Comparison of ENCODE assay signal across 8 mouse cellular contexts in genomic region chr9:57262795-57263684, GRCm38 (mm10). TPM values are rescaled to one million over a fixed set of nuclear protein-coding genes. Genes with fewer than 3 reads are reported as not detected.
DNase-seq lines count a peak whose midpoint lies in the region; ATAC-seq and TF ChIP-seq lines count a peak whose summit lies in the region.

No protein-coding gene starts in this region.

- no peak for TF ChIP-seq CTCF in cortical plate, adult 2 months (IDR thresholded peaks at IDR 0.05; ENCODE audit: extremely low read depth, insufficient read depth, low read length)
- TF ChIP-seq CTCF in midbrain, postnatal 0 days (IDR thresholded peaks at IDR 0.05), result no peak

- no peak for ATAC-seq in kidney, embryonic 16.5 days (ENCODE audit: low FRiP score, low TSS enrichment)
- ATAC-seq in inflammation-experienced regulatory T-cells, adult 6 months, result peak; percentile 13
- ATAC-seq in midbrain, postnatal 0 days (ENCODE audit: low FRiP score), result no peak

- H3K36me3 ChIP-seq in kidney, embryonic 16.5 days (ENCODE audit: insufficient read depth, low read length), result peaks cover 11% of the 10 kb centered on the region
- peaks cover 1% of the 10 kb centered on the region; the same call in 1 of the 2 replicates for H3K36me3 ChIP-seq in midbrain, postnatal 0 days (ENCODE audit: insufficient read depth, low read length)

- no peak for DNase-seq in kidney, adult 18-20 months
- no peak for DNase-seq in midbrain, postnatal 0 days (ENCODE audit: low spot score)
- DNase-seq in left cerebral cortex, adult 8-10 months (ENCODE audit: low spot score in 2 of 2), result no peak
- no peak for DNase-seq in left cerebral cortex, postnatal 4 days
- DNase-seq in layer of hippocampus, postnatal 25 days (ENCODE audit: extremely low spot score in 1 of 2, low spot score in 1 of 2), result no peak

- peak overlapping the region; percentile 79 for H3K4me3 ChIP-seq in kidney, embryonic 16.5 days (ENCODE audit: low read length)
- H3K4me3 ChIP-seq in cortical plate, adult 2 months (ENCODE audit: insufficient read depth, low read length), result peak overlapping the region; percentile 52
- peak overlapping the region; percentile 71 for H3K4me3 ChIP-seq in midbrain, postnatal 0 days (ENCODE audit: low read depth, low read length)

- 50% methylated on average over 13 of the region's 13 CpGs for WGBS in kidney, embryonic 16.5 days
- 54% methylated on average over 13 of the region's 13 CpGs for WGBS in midbrain, postnatal 0 days

- H3K4me2 ChIP-seq in kidney, embryonic 16.5 days (replicated peaks; ENCODE audit: low read depth, low read length), result peak overlapping the region; percentile 93
- peak overlapping the region; percentile 98 for H3K4me2 ChIP-seq in midbrain, postnatal 0 days (ENCODE audit: low read depth, low read length, poor library complexity, severe bottlenecking)

- TF ChIP-seq POLR2A in cortical plate, adult 2 months (IDR thresholded peaks at IDR 0.05; ENCODE audit: extremely low read depth, insufficient read depth, low read length), result no peak

- peak overlapping the region; percentile 88 for H3K9ac ChIP-seq in kidney, embryonic 16.5 days (replicated peaks; ENCODE audit: low read length)
- peak overlapping the region; percentile 74; the same call in 1 of the 2 replicates for H3K9ac ChIP-seq in midbrain, postnatal 0 days (replicated peaks; ENCODE audit: low read length, poor library complexity, severe bottlenecking)

- H3K9me3 ChIP-seq in kidney, embryonic 16.5 days (ENCODE audit: low read length), result no peaks in the 10 kb centered on the region
- H3K9me3 ChIP-seq in midbrain, postnatal 0 days (ENCODE audit: low read length), result no peaks in the 10 kb centered on the region

- H3K27ac ChIP-seq in kidney, embryonic 16.5 days (ENCODE audit: low read length), result no peak overlapping the region
- no peak overlapping the region; the same call in 1 of the 2 replicates for H3K27ac ChIP-seq in cortical plate, adult 2 months (ENCODE audit: insufficient read depth, low read length)
- no peak overlapping the region for H3K27ac ChIP-seq in midbrain, postnatal 0 days (ENCODE audit: low read depth, low read length)

- H3K4me1 ChIP-seq in kidney, embryonic 16.5 days (ENCODE audit: insufficient read depth, low read length), result peaks cover 21% of the 10 kb centered on the region
- peaks cover 2% of the 10 kb centered on the region; the same call in 1 of the 2 replicates for H3K4me1 ChIP-seq in cortical plate, adult 2 months (ENCODE audit: control insufficient read depth, insufficient read depth, low read length)
- H3K4me1 ChIP-seq in midbrain, postnatal 0 days (ENCODE audit: insufficient read depth, low read length), result 0 out of 2 replicates have a peak, but pooled peaks cover 4% of the 10 kb centered on the region

- no peaks in the 10 kb centered on the region for H3K27me3 ChIP-seq in kidney, embryonic 16.5 days (ENCODE audit: insufficient read depth, low read length)
- no peaks in the 10 kb centered on the region for H3K27me3 ChIP-seq in midbrain, postnatal 0 days (ENCODE audit: insufficient read depth, low read length)

- intact Hi-C loops in left cerebral cortex, postnatal 4 days (cut with DNase I), result no loop called here

RNA-seq across cellular contexts. Expression of gene 1700017B05Rik, which starts 0.6 kb away (rescaled TPM):
- polyA plus RNA-seq in kidney, embryonic 16.5 days (2015; fragmentation: Nextera tagmentation; extraction: Ambion mirVana), result 23.0 and 26.3 TPM in 2 replicates
- polyA plus RNA-seq in cortical plate, adult 2 months (2012; rRNA removed), result 4.1 and 4.7 TPM in 2 replicates
- polyA plus RNA-seq in inflammation-experienced regulatory T-cells, adult 6 months (2017; shearing (Covaris generic)), result 10 to 100 TPM; 15.1 to 27.5 (median 19.5) TPM
- 10.9 and 13.0 TPM in 2 replicates for total RNA-seq in midbrain, postnatal 0 days (2014; rRNA removed)
- polyA plus RNA-seq in midbrain, postnatal 0 days (2015; fragmentation: Nextera tagmentation; extraction: Ambion mirVana), result 4.5 and 5.0 TPM in 2 replicates
- 10 to 100 TPM; 20.6 to 28.5 (median 23.4) TPM for total RNA-seq in left cerebral cortex, adult 8-10 months (2022)
- total RNA-seq in left cerebral cortex, postnatal 4 days (2021), result 10 to 100 TPM; 10.3 to 11.3 TPM
- total RNA-seq in layer of hippocampus, postnatal 25 days (2021), result 10 to 100 TPM; 27.1 to 28.9 TPM

RNA-seq across cellular contexts. Expression of gene Trcg1, which starts 26.7 kb away (rescaled TPM):
- not detected in 2 replicates for polyA plus RNA-seq in kidney, embryonic 16.5 days (2015; fragmentation: Nextera tagmentation; extraction: Ambion mirVana)
- not detected in 2 replicates for polyA plus RNA-seq in cortical plate, adult 2 months (2012; rRNA removed)
- polyA plus RNA-seq in inflammation-experienced regulatory T-cells, adult 6 months (2017; shearing (Covaris generic)), result not detected
- not detected in 2 replicates for total RNA-seq in midbrain, postnatal 0 days (2014; rRNA removed)
- not detected in 2 replicates for polyA plus RNA-seq in midbrain, postnatal 0 days (2015; fragmentation: Nextera tagmentation; extraction: Ambion mirVana)
- not detected for total RNA-seq in left cerebral cortex, adult 8-10 months (2022)
- total RNA-seq in left cerebral cortex, postnatal 4 days (2021), result not detected
- total RNA-seq in layer of hippocampus, postnatal 25 days (2021), result not detected
